Mouse (Mus musculus) heart, embryonic 14.5 days (tissue): ENCODE measurements around the gene Msi2. TPM values are rescaled to one million over a fixed set of nuclear protein-coding genes. Genes with fewer than 3 reads are reported as not detected.

Experiments
- ATAC-seq: fragments of 200-750 bp; cut with Nextera tagmentation; 2 replicates; pipeline ENCODE4 v1.8.0; 2017; ENCODE audit warnings: low read depth, moderate TSS enrichment; ENCODE audit not compliant: insufficient number of reproducible peaks, insufficient read depth, low FRiP score
- H3K27ac ChIP-seq, 2 experiments: fragments of 200-500 bp in 1 of 2; fragments of 300-500 bp in 1 of 2; sonication (generic) in 1 of 2; replicated peaks in 1 of 2; 2 replicates each; pipeline ENCODE4 v1.5.1; 2012 to 2014; ENCODE audit warnings: low read depth in 2 of 2, low read length in 2 of 2, control low read depth in 1 of 2, mild to moderate bottlenecking in 1 of 2, mixed read lengths in 1 of 2; ENCODE audit not compliant: control insufficient read depth in 1 of 2, insufficient read depth in 1 of 2
- H3K27me3 ChIP-seq: fragments of 300-500 bp; sonication (generic); 2 replicates; pipeline ENCODE4 v1.6.1; 2014; ENCODE audit warnings: mild to moderate bottlenecking, low read length, control low read depth; ENCODE audit not compliant: control insufficient read depth, insufficient read depth
- H3K36me3 ChIP-seq: fragments of 300-500 bp; sonication (generic); 2 replicates; pipeline ENCODE4 v1.6.1; 2014; ENCODE audit warnings: mild to moderate bottlenecking, control low read depth, low read length, mixed read lengths; ENCODE audit not compliant: control insufficient read depth, insufficient read depth
- H3K4me1 ChIP-seq, 2 experiments: fragments of 200-500 bp in 1 of 2; fragments of 300-500 bp in 1 of 2; sonication (generic) in 1 of 2; 2 replicates each; pipeline ENCODE4 v1.6.1; 2012 to 2014; ENCODE audit warnings: low read length in 2 of 2, control low read depth in 1 of 2, mixed read lengths in 1 of 2; ENCODE audit not compliant: control insufficient read depth in 2 of 2, insufficient read depth in 2 of 2
- H3K4me2 ChIP-seq: fragments of 300-500 bp; sonication (generic); 2 replicates; pipeline ENCODE4 v1.6.1; 2014; ENCODE audit warnings: mild to moderate bottlenecking, low read length
- H3K4me3 ChIP-seq, 2 experiments: fragments of 200-500 bp in 1 of 2; fragments of 300-500 bp in 1 of 2; sonication (generic) in 1 of 2; 2 replicates each; pipeline ENCODE4 v1.5.1; 2012 to 2014; ENCODE audit warnings: low read length in 2 of 2, mild to moderate bottlenecking in 2 of 2, control low read depth in 1 of 2, low read depth in 1 of 2, moderate library complexity in 1 of 2; ENCODE audit not compliant: control insufficient read depth in 1 of 2, insufficient read depth in 1 of 2
- H3K9ac ChIP-seq: fragments of 300-500 bp; sonication (generic); 2 replicates; pipeline ENCODE4 v1.6.1; 2014; ENCODE audit warnings: mild to moderate bottlenecking, low read length
- H3K9me3 ChIP-seq: fragments of 300-500 bp; sonication (generic); 2 replicates; pipeline ENCODE4 v1.6.1; 2016; ENCODE audit warnings: low read length, control low read depth; ENCODE audit not compliant: control insufficient read depth
- WGBS: fragments of 180-500 bp; shearing (Covaris S2); extraction: QIAGEN DNeasy Blood & Tissue Kit; methylation state at CpG from one replicate; pipeline ENCODE4 v1.1.7; 2014; 5-methylcytosine and 5-hydroxymethylcytosine counted together
- polyA plus RNA-seq: library from polyadenylated mRNA; unstranded; fragments of >200 nt; fragmentation: Nextera tagmentation; extraction: Ambion mirVana; gene quantifications from 2 replicates; pipeline ENCODE4 v1.2.1, GENCODE M21; 2014

Msi2 gene
- polyA plus RNA-seq, 1 experiment from 2014 or later, result 20.9 TPM

DNA sequence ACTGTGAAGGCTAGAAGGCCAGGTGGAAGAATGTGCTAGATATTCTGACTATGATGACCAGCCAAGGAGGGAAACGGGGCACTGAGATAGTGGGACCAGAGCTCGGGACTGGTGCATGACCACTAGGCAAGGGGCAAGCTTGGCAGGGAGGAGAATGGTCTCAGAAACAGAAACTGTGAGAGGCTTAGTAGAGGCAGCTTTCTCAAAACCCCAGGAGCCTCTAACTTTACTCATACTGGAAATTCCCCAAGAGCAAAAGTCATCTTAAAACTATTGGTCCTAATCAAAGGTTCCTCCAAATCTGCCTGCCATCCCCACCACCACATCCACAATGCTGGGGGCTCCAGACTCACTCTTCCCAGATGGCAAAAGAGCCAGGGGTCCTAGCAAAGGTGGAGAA is 181.5 kb downstream of the Msi2 start:
- H3K9me3 ChIP-seq, result no peaks in the 10 kb centered on the region
- H3K4me2 ChIP-seq, result no peak overlapping the region
- 84% methylated on average over 2 of the region's 2 CpGs for WGBS
- peaks cover 44 to 58% of the 10 kb centered on the region in 2 experiments for H3K4me1 ChIP-seq
- no peak for ATAC-seq
- H3K4me3 ChIP-seq, result no peak overlapping the region
- no peaks in the 10 kb centered on the region for H3K27me3 ChIP-seq
- no peak overlapping the region for H3K9ac ChIP-seq
- H3K36me3 ChIP-seq, result no peaks in the 10 kb centered on the region
- H3K27ac ChIP-seq, result no peak overlapping the region

DNA sequence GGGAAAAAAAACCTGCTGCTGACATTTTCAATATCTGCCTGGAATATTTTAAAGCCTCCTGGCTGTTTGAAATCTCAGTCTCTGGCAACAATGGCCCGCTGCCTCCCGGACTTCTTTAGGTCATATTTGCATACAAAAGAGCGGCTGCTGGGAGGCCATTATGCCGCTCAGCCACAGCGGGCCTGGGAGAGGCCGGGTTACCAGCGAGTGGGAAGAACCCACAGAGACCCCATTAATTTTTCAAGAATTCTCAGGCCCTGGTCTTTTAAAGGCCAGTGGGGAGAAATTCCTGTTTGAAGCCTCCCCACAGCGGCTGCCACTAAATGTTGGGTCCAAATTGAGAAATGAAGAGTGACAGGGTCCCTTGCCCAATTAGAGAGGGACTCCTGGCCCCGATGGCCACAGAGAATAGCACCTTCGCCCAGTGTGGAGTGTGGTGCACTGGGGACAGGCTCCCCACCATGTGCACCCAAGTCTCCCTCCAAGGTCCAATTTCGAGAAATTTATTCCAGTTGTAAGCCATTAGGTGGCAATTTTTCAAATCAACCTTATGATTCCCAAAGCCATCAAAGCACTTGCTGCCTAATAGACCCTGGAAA is 183.9 kb downstream of the Msi2 start:
- Histone ChIP-seq H3K4me1 (peaks cover 33 to 47% of the 10 kb centered on the region in 2 experiments), H3K27me3 (no peaks in the 10 kb centered on the region), H3K9ac (peak overlapping the region; percentile 12; the same call in 1 of the 2 replicates), H3K9me3 (no peaks in the 10 kb centered on the region), H3K36me3 (0 out of 2 replicates have a peak, but pooled peaks cover 2% of the 10 kb centered on the region), H3K4me3 (no peak overlapping the region), H3K4me2 (no peak overlapping the region), H3K27ac (no peak overlapping the region; a peak in 1 of 4 replicates)
- 40% methylated on average over 11 of the region's 11 CpGs for WGBS
- no peak for ATAC-seq

DNA sequence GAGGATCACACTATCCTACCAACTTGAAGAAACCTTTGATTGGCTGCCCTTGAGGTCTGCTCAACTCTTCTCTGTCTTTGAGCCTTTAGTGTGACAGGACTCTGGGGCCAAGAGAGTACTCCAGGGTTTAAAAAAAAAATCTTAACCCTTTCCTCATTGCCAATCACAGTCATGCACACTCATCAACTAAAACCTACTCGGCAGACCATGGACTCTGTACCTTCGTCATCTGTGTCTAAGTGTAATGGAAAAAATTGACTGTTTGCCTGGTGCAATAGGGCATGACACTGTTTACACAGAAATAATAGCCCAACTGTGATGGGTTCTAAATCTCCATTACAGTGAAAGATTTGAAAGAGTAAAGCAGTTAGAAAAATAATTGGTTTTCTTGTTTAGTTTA is 186.3 kb downstream of the Msi2 start:
- Histone ChIP-seq H3K36me3 (0 out of 2 replicates have a peak, but pooled peaks cover 4% of the 10 kb centered on the region), H3K27ac (no peak overlapping the region), H3K27me3 (no peaks in the 10 kb centered on the region), H3K9me3 (no peaks in the 10 kb centered on the region), H3K4me1 (peaks cover 30 to 47% of the 10 kb centered on the region in 2 experiments), H3K9ac (no peak overlapping the region), H3K4me2 (no peak overlapping the region), H3K4me3 (no peak overlapping the region)
- ATAC-seq, result no peak
- 86% methylated on average over 2 of the region's 2 CpGs for whole genome bisulfite sequencing

DNA sequence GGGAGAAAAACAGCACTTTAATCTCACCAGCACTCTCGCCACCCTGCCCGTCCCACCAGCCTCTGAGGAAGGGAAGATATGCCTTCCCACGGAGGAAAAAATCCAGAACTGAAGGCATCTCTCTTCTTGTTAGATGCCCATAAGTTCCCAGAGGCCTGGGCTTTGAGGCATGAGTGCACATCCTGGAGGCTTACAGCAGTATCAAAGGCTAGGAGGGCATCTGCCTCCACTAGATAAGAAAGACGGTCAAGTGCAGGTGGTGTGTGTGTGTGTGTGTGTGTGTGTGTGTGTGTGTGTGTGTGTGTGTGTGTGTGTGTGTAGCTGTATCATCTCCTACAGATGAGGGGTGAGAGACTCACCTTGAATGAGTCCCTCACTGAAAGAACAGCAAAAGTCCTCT is 188.3 kb downstream of the Msi2 start:
- no peak for ATAC-seq
- H3K27ac ChIP-seq, result peak overlapping the region in 1 of 2 experiments; percentile 79; a peak in 2 of 4 replicates
- no peaks in the 10 kb centered on the region for H3K9me3 ChIP-seq
- 49% methylated on average over 4 of the region's 4 CpGs for WGBS
- H3K27me3 ChIP-seq, result no peaks in the 10 kb centered on the region
- H3K4me1 ChIP-seq, result peaks cover 39 to 63% of the 10 kb centered on the region in 2 experiments
- 0 out of 2 replicates have a peak, but pooled peaks cover 4% of the 10 kb centered on the region for H3K36me3 ChIP-seq
- no peak overlapping the region for H3K4me2 ChIP-seq
- H3K9ac ChIP-seq, result peak overlapping the region; percentile 4; the same call in 1 of the 2 replicates
- H3K4me3 ChIP-seq, result no peak overlapping the region

GRCm38 (mm10) chr11:88528522-88529101 is 189.7 kb downstream of the Msi2 start:
- H3K9me3 ChIP-seq, result no peaks in the 10 kb centered on the region
- 0 out of 2 replicates have a peak, but pooled peaks cover 4% of the 10 kb centered on the region for H3K36me3 ChIP-seq
- 12% methylated on average over 8 of the region's 8 CpGs for WGBS
- ATAC-seq, result no peak
- peak overlapping the region; percentile 12; the same call in 1 of the 2 replicates for H3K9ac ChIP-seq
- H3K4me1 ChIP-seq, result peaks cover 49 to 65% of the 10 kb centered on the region in 2 experiments
- peak overlapping the region; percentile 64 to 79 for H3K27ac ChIP-seq
- H3K27me3 ChIP-seq, result no peaks in the 10 kb centered on the region
- H3K4me3 ChIP-seq, result no peak overlapping the region
- no peak overlapping the region for H3K4me2 ChIP-seq

DNA sequence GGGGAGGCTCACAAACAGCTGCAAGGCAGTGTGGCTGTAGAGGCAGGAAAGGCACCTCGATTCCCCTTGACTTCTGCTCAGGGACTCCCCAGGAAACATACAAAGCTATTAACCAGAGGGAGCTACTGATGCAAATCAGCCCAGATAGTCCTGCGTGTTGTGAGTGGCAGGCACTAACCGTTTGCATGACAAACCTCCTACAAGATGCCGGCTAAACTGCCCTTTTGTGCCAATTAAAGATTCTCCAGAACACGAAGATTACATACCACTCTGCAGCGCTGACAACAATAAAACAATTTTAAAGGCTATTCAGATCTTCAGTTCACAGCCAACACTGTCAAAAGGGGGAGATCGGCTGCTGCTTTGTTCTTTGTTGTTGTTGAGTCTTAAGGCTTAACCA is 191.6 kb downstream of the Msi2 start:
- H3K27me3 ChIP-seq, result no peaks in the 10 kb centered on the region
- 0 out of 2 replicates have a peak, but pooled peaks cover 4% of the 10 kb centered on the region for H3K36me3 ChIP-seq
- ATAC-seq, result no peak
- no peak overlapping the region for H3K4me3 ChIP-seq
- H3K4me2 ChIP-seq, result no peak overlapping the region
- no peaks in the 10 kb centered on the region for H3K9me3 ChIP-seq
- peaks cover 58 to 84% of the 10 kb centered on the region in 2 experiments for H3K4me1 ChIP-seq
- WGBS, result 17% methylated on average over 7 of the region's 7 CpGs
- peak overlapping the region; percentile 55 for H3K9ac ChIP-seq
- H3K27ac ChIP-seq, result peak overlapping the region in 1 of 2 experiments; percentile 79; a peak in 1 of 4 replicates

- 0 out of 2 replicates have a peak, but pooled peaks cover 4% of the 10 kb centered on the region for H3K36me3 ChIP-seq
- H3K4me3 ChIP-seq, result no peak overlapping the region
- peak overlapping the region; percentile 36; the same call in 1 of the 2 replicates for H3K9ac ChIP-seq
- no peaks in the 10 kb centered on the region for H3K9me3 ChIP-seq
- peak overlapping the region; percentile 3 for H3K4me2 ChIP-seq
- peak overlapping the region; percentile 89 to 94 for H3K27ac ChIP-seq
- H3K4me1 ChIP-seq, result peaks cover 63 to 91% of the 10 kb centered on the region in 2 experiments
- 5% methylated on average over 10 of the region's 10 CpGs for WGBS
- peak; percentile 45 for ATAC-seq
- H3K27me3 ChIP-seq, result no peaks in the 10 kb centered on the region
Observed at GRCm38 (mm10) chr11:88524790-88525575, 193.3 kb downstream of the Msi2 start.
